Mouse (Mus musculus): ENCODE measurements around the gene F3. TPM values are rescaled to one million over a fixed set of nuclear protein-coding genes. Genes with fewer than 3 reads are reported as not detected.

F3 gene
- polyA plus RNA-seq, 1 experiment from 2014 or later = 9.2 TPM

GRCm38 (mm10) chr3:121713816-121714215, 9.5 kb upstream of the F3 start:
- Histone ChIP-seq H3K4me1 (replicated peaks; ENCODE audit: control insufficient read depth, insufficient read depth, low read length) (no peaks in the 10 kb centered on the region), H3K9ac (ENCODE audit: low read length) (no peak overlapping the region), H3K36me3 (ENCODE audit: control insufficient read depth, insufficient read depth, low read length) (no peaks in the 10 kb centered on the region), H3K27me3 (ENCODE audit: control insufficient read depth, insufficient read depth, low read length) (no peaks in the 10 kb centered on the region), H3K4me3 (ENCODE audit: low read depth, low read length) (no peak overlapping the region), H3K9me3 (ENCODE audit: control insufficient read depth, low read length) (no peaks in the 10 kb centered on the region), H3K27ac (ENCODE audit: low read depth, low read length) (no peak overlapping the region), H3K4me2 (ENCODE audit: low read depth, low read length, severe bottlenecking) (no peak overlapping the region)
- ATAC-seq (replicated peaks; ENCODE audit: low FRiP score) = no peak
- no peak for DNase-seq (ENCODE audit: low spot score)
- WGBS = 71% methylated on average over 8 of the region's 8 CpGs

GRCm38 (mm10) chr3:121714461-121714860, 8.9 kb upstream of the F3 start:
- DNase-seq (ENCODE audit: low spot score) (no peak), ATAC-seq (replicated peaks; ENCODE audit: low FRiP score) (no peak)
- Histone ChIP-seq H3K9ac (ENCODE audit: low read length) (no peak overlapping the region), H3K27me3 (ENCODE audit: control insufficient read depth, insufficient read depth, low read length) (no peaks in the 10 kb centered on the region), H3K4me3 (ENCODE audit: low read depth, low read length) (no peak overlapping the region), H3K27ac (ENCODE audit: low read depth, low read length) (no peak overlapping the region), H3K9me3 (ENCODE audit: control insufficient read depth, low read length) (no peaks in the 10 kb centered on the region), H3K36me3 (ENCODE audit: control insufficient read depth, insufficient read depth, low read length) (no peaks in the 10 kb centered on the region), H3K4me2 (ENCODE audit: low read depth, low read length, severe bottlenecking) (no peak overlapping the region), H3K4me1 (replicated peaks; ENCODE audit: control insufficient read depth, insufficient read depth, low read length) (no peaks in the 10 kb centered on the region)
- 85% methylated on average over 2 of the region's 2 CpGs for WGBS

- Histone ChIP-seq H3K4me2 (ENCODE audit: low read depth, low read length, severe bottlenecking) (no peak overlapping the region), H3K4me3 (ENCODE audit: low read depth, low read length) (no peak overlapping the region), H3K27me3 (ENCODE audit: control insufficient read depth, insufficient read depth, low read length) (no peaks in the 10 kb centered on the region), H3K36me3 (ENCODE audit: control insufficient read depth, insufficient read depth, low read length) (no peaks in the 10 kb centered on the region), H3K4me1 (replicated peaks; ENCODE audit: control insufficient read depth, insufficient read depth, low read length) (no peaks in the 10 kb centered on the region), H3K9ac (ENCODE audit: low read length) (no peak overlapping the region), H3K9me3 (ENCODE audit: control insufficient read depth, low read length) (no peaks in the 10 kb centered on the region), H3K27ac (ENCODE audit: low read depth, low read length) (no peak overlapping the region)
- ATAC-seq (replicated peaks; ENCODE audit: low FRiP score) = no peak
- DNase-seq (ENCODE audit: low spot score) = no peak
Observed at GRCm38 (mm10) chr3:121715336-121715735, 8.0 kb upstream of the F3 start.

GRCm38 (mm10) chr3:121715741-121716459, 7.4 kb upstream of the F3 start:
- no peak overlapping the region for H3K4me3 ChIP-seq (ENCODE audit: low read depth, low read length)
- 91% methylated on average over 6 of the region's 6 CpGs for WGBS
- H3K4me1 ChIP-seq (replicated peaks; ENCODE audit: control insufficient read depth, insufficient read depth, low read length) = no peaks in the 10 kb centered on the region

GRCm38 (mm10) chr3:121716480-121716879, 6.9 kb upstream of the F3 start:
- Histone ChIP-seq H3K9me3 (ENCODE audit: control insufficient read depth, low read length) (no peaks in the 10 kb centered on the region), H3K36me3 (ENCODE audit: control insufficient read depth, insufficient read depth, low read length) (no peaks in the 10 kb centered on the region), H3K4me3 (ENCODE audit: low read depth, low read length) (no peak overlapping the region), H3K4me1 (replicated peaks; ENCODE audit: control insufficient read depth, insufficient read depth, low read length) (peaks cover 1% of the 10 kb centered on the region; the same call in 1 of the 2 replicates), H3K9ac (ENCODE audit: low read length) (no peak overlapping the region), H3K27me3 (ENCODE audit: control insufficient read depth, insufficient read depth, low read length) (no peaks in the 10 kb centered on the region), H3K27ac (ENCODE audit: low read depth, low read length) (no peak overlapping the region), H3K4me2 (ENCODE audit: low read depth, low read length, severe bottlenecking) (no peak overlapping the region)
- ATAC-seq (replicated peaks; ENCODE audit: low FRiP score) = no peak
- WGBS = 85% methylated on average over 5 of the region's 5 CpGs
- no peak for DNase-seq (ENCODE audit: low spot score)

More at GRCm38 (mm10) chr3:121715741-121716459, 7.4 kb upstream of the F3 start:
- Histone ChIP-seq H3K9ac (ENCODE audit: low read length) (no peak overlapping the region), H3K27ac (ENCODE audit: low read depth, low read length) (no peak overlapping the region), H3K4me2 (ENCODE audit: low read depth, low read length, severe bottlenecking) (no peak overlapping the region), H3K36me3 (ENCODE audit: control insufficient read depth, insufficient read depth, low read length) (no peaks in the 10 kb centered on the region), H3K9me3 (ENCODE audit: control insufficient read depth, low read length) (no peaks in the 10 kb centered on the region), H3K27me3 (ENCODE audit: control insufficient read depth, insufficient read depth, low read length) (no peaks in the 10 kb centered on the region)
- DNase-seq (ENCODE audit: low spot score) (no peak), ATAC-seq (replicated peaks; ENCODE audit: low FRiP score) (no peak)

- ATAC-seq (replicated peaks; ENCODE audit: low FRiP score) (no peak), DNase-seq (ENCODE audit: low spot score) (no peak)
- H3K27me3 ChIP-seq (ENCODE audit: control insufficient read depth, insufficient read depth, low read length) = no peaks in the 10 kb centered on the region; the same call in 1 of the 2 replicates
- WGBS = 73% methylated on average over 8 of the region's 8 CpGs
- H3K4me3 ChIP-seq (ENCODE audit: low read depth, low read length) = no peak overlapping the region
- peaks cover 9% of the 10 kb centered on the region for H3K4me1 ChIP-seq (replicated peaks; ENCODE audit: control insufficient read depth, insufficient read depth, low read length)
- H3K27ac ChIP-seq (ENCODE audit: low read depth, low read length) = no peak overlapping the region
- no peak overlapping the region for H3K9ac ChIP-seq (ENCODE audit: low read length)
- no peaks in the 10 kb centered on the region for H3K9me3 ChIP-seq (ENCODE audit: control insufficient read depth, low read length)
- no peaks in the 10 kb centered on the region for H3K36me3 ChIP-seq (ENCODE audit: control insufficient read depth, insufficient read depth, low read length)
- no peak overlapping the region for H3K4me2 ChIP-seq (ENCODE audit: low read depth, low read length, severe bottlenecking)
Observed at GRCm38 (mm10) chr3:121718679-121719078, 4.7 kb upstream of the F3 start.

GRCm38 (mm10) chr3:121719701-121720100, 3.6 kb upstream of the F3 start:
- no peak overlapping the region for H3K9ac ChIP-seq (ENCODE audit: low read length)
- no peak overlapping the region for H3K4me2 ChIP-seq (ENCODE audit: low read depth, low read length, severe bottlenecking)
- H3K4me1 ChIP-seq (replicated peaks; ENCODE audit: control insufficient read depth, insufficient read depth, low read length) = peaks cover 16% of the 10 kb centered on the region
- 68% methylated on average over 3 of the region's 3 CpGs for WGBS
- no peaks in the 10 kb centered on the region for H3K36me3 ChIP-seq (ENCODE audit: control insufficient read depth, insufficient read depth, low read length)
- H3K27ac ChIP-seq (ENCODE audit: low read depth, low read length) = no peak overlapping the region
- no peak overlapping the region for H3K4me3 ChIP-seq (ENCODE audit: low read depth, low read length)
- H3K9me3 ChIP-seq (ENCODE audit: control insufficient read depth, low read length) = no peaks in the 10 kb centered on the region
- ATAC-seq (replicated peaks; ENCODE audit: low FRiP score) = no peak
- DNase-seq (ENCODE audit: low spot score) = no peak
- no peaks in the 10 kb centered on the region; the same call in 1 of the 2 replicates for H3K27me3 ChIP-seq (ENCODE audit: control insufficient read depth, insufficient read depth, low read length)

GRCm38 (mm10) chr3:121720801-121721690, 2.3 kb upstream of the F3 start:
- 60% methylated on average over 14 of the region's 14 CpGs for WGBS
- no peaks in the 10 kb centered on the region; the same call in 1 of the 2 replicates for H3K27me3 ChIP-seq (ENCODE audit: control insufficient read depth, insufficient read depth, low read length)
- no peak for DNase-seq (ENCODE audit: low spot score)
- no peaks in the 10 kb centered on the region for H3K36me3 ChIP-seq (ENCODE audit: control insufficient read depth, insufficient read depth, low read length)
- no peak for ATAC-seq (replicated peaks; ENCODE audit: low FRiP score)
- H3K9ac ChIP-seq (ENCODE audit: low read length) = no peak overlapping the region
- no peak overlapping the region for H3K4me2 ChIP-seq (ENCODE audit: low read depth, low read length, severe bottlenecking)
- H3K4me3 ChIP-seq (ENCODE audit: low read depth, low read length) = no peak overlapping the region
- no peak overlapping the region for H3K27ac ChIP-seq (ENCODE audit: low read depth, low read length)
- H3K4me1 ChIP-seq (replicated peaks; ENCODE audit: control insufficient read depth, insufficient read depth, low read length) = peaks cover 16% of the 10 kb centered on the region
- H3K9me3 ChIP-seq (ENCODE audit: control insufficient read depth, low read length) = no peaks in the 10 kb centered on the region
